Mouse (Mus musculus): ENCODE data around the gene Zfp94.

GRCm38 (mm10) chr7:24361001-24361400, 44.5 kb upstream of the Zfp94 start:
- peak; percentile 26 for TF ChIP-seq CTCF (IDR thresholded peaks at IDR 0.05)
- no peak for TF ChIP-seq POLR2A (IDR thresholded peaks at IDR 0.05; ENCODE audit: insufficient read depth, low read depth, low read length)
- no peak for TF ChIP-seq EP300 (IDR thresholded peaks at IDR 0.05; ENCODE audit: insufficient read depth, low read depth, low read length)

All from heart, adult 2 months (tissue).